Comparison of ENCODE assay signal across 26 mouse cellular contexts in genomic region chr5:106843906-106844305, GRCm38 (mm10).
DNase-seq lines count a peak whose midpoint lies in the region; TF ChIP-seq lines count a peak whose summit lies in the region.
"Had no signal": no experiment of that assay in that cellular context is flagged by ENCODE, and none has a peak within 500 bp of the region (broad histone marks: within the 10 kb centered on the region; RNA-seq: fewer than 3 reads in every experiment).

No protein-coding gene starts in this region.

- TF ChIP-seq CTCF in left cerebral cortex, adult 2 months (IDR thresholded peaks at IDR 0.05): no peak

- no peak overlapping the region for H3K4me3 ChIP-seq in left cerebral cortex, adult 2 months
- H3K4me3 ChIP-seq: embryonic facial prominence, embryonic 10.5 days; heart, embryonic 12.5 days; hindbrain, embryonic 12.5 days; layer of hippocampus, adult 2 months; limb, embryonic 13.5 days; liver, embryonic 12.5 days; midbrain, embryonic 15.5 days; myocyte; neural tube, embryonic 13.5 days; stomach, embryonic 15.5 days had no signal

- no peak overlapping the region for H3K27ac ChIP-seq in left cerebral cortex, adult 2 months
- H3K27ac ChIP-seq: embryonic facial prominence, embryonic 10.5 days; hindbrain, embryonic 12.5 days; kidney, postnatal 0 days; layer of hippocampus, adult 2 months; limb, embryonic 13.5 days; liver, embryonic 12.5 days; midbrain, embryonic 15.5 days; neural tube, embryonic 13.5 days; stomach, embryonic 15.5 days had no signal

- intact Hi-C loops in gastrocnemius, postnatal 14 days (cut with DNase I; ENCODE audit: low total_unique reads): no loop called here
- intact Hi-C loops in left cerebral cortex, postnatal 4 days (cut with DNase I): no loop called here
- intact Hi-C loops in left cerebral cortex, adult 2 months (cut with DNase I): no loop called here

- peak; percentile 11 for DNase-seq in adrenal gland, postnatal 10 days
- DNase-seq in adrenal gland, adult 2 months: no peak
- DNase-seq in gastrocnemius, postnatal 10 days: peak; percentile 20
- DNase-seq in gastrocnemius, postnatal 14 days: no peak
- DNase-seq in left cerebral cortex, postnatal 4 days: peak; percentile 26
- DNase-seq in left cerebral cortex, adult 2 months (ENCODE audit: extremely low spot score in 1 of 2, low spot score in 2 of 2): no peak
- peak; percentile 22 for DNase-seq in MN1 (ENCODE audit: low spot score)
- DNase-seq: cerebellum, adult 9-10 months; forebrain, postnatal 0 days; layer of hippocampus, postnatal 36 days; lung, adult 18-20 months; lung, postnatal 4 days; right cerebral cortex, adult 18-20 months; right cerebral cortex, postnatal 4 days; thymus, postnatal 36 days had no signal

Comparison
In these comparisons a context has a peak if more than half of its experiments do, and no peak if none do; other contexts are left out.
1. DNase-seq: peak in adrenal gland, postnatal 10 days (single experiment), gastrocnemius, postnatal 10 days (single experiment), left cerebral cortex, postnatal 4 days (single experiment) and MN1 (single experiment); none in adrenal gland, adult 2 months (single experiment), gastrocnemius, postnatal 14 days (single experiment) and left cerebral cortex, adult 2 months (0 of 2).